Mouse (Mus musculus) limb, embryonic 14.5 days (tissue): ENCODE results near the gene Kazn. TPM values are rescaled to one million over a fixed set of nuclear protein-coding genes. Genes with fewer than 3 reads are reported as not detected.

Source experiments
- ATAC-seq: fragments of 200-750 bp; cut with Nextera tagmentation; 2 replicates; pipeline ENCODE4 v1.8.0; 2017; ENCODE audit warnings: low read depth, moderate number of reproducible peaks, moderate TSS enrichment; ENCODE audit not compliant: low FRiP score
- DNase-seq: peaks from one replicate; pipeline ENCODE4 v3.0.0-alpha.2; 2015; ENCODE audit warnings: low spot score
- H3K27ac ChIP-seq: fragments of 300-500 bp; sonication (generic); replicated peaks from 2 replicates; pipeline ENCODE4 v1.5.1; 2014; ENCODE audit warnings: low read depth, mild to moderate bottlenecking, low read length, moderate library complexity, mixed read lengths
- H3K27me3 ChIP-seq: fragments of 300-500 bp; sonication (generic); 2 replicates; pipeline ENCODE4 v1.6.1; 2014; ENCODE audit warnings: low read length, mixed read lengths; ENCODE audit not compliant: control insufficient read depth, insufficient read depth
- H3K36me3 ChIP-seq: fragments of 300-500 bp; sonication (generic); 2 replicates; pipeline ENCODE4 v1.6.1; 2014; ENCODE audit warnings: mild to moderate bottlenecking, low read length, moderate library complexity, mixed read lengths; ENCODE audit not compliant: control insufficient read depth, insufficient read depth
- H3K4me1 ChIP-seq: fragments of 300-500 bp; sonication (generic); 2 replicates; pipeline ENCODE4 v1.6.1; 2014; ENCODE audit warnings: antibody characterized with exemption, low read length, mixed read lengths; ENCODE audit not compliant: control insufficient read depth, insufficient read depth
- H3K4me2 ChIP-seq: fragments of 300-500 bp; sonication (generic); replicated peaks from 2 replicates; pipeline ENCODE4 v1.6.1; 2014; ENCODE audit warnings: low read depth, mild to moderate bottlenecking, low read length, moderate library complexity; ENCODE audit not compliant: severe bottlenecking
- H3K4me3 ChIP-seq: fragments of 300-500 bp; sonication (generic); replicated peaks from 2 replicates; pipeline ENCODE4 v1.5.1; 2014; ENCODE audit warnings: low read length
- H3K9ac ChIP-seq: fragments of 300-500 bp; sonication (generic); 2 replicates; pipeline ENCODE4 v1.6.1; 2014; ENCODE audit warnings: mild to moderate bottlenecking, low read depth, low read length, moderate library complexity; ENCODE audit not compliant: severe bottlenecking
- H3K9me3 ChIP-seq: fragments of 300-500 bp; sonication (generic); 2 replicates; pipeline ENCODE4 v1.6.1; 2016; ENCODE audit warnings: low read length; ENCODE audit not compliant: control insufficient read depth
- POLR2A ChIP-seq: fragments of 200-500 bp; IDR thresholded peaks from 2 replicates; pipeline ENCODE4 v1.8.0; 2012; ENCODE audit warnings: inconsistent platforms, mild to moderate bottlenecking, moderate library complexity, borderline replicate concordance; ENCODE audit not compliant: insufficient read depth, insufficient read length; ENCODE audit errors: extremely low read depth
- WGBS: fragments of 180-500 bp; shearing (Covaris S2); extraction: QIAGEN DNeasy Blood & Tissue Kit; methylation state at CpG from one replicate; pipeline ENCODE4 v1.1.7; 2014; 5-methylcytosine and 5-hydroxymethylcytosine counted together
- polyA plus RNA-seq, 2 experiments: library from polyadenylated mRNA; depleted of rRNA in 1 of 2; stranded (reverse) in 1 of 2; unstranded in 1 of 2; fragments of >200 nt; fragmentation: Nextera tagmentation in 1 of 2; extraction: Ambion mirVana in 1 of 2; gene quantifications; 2 replicates each; pipeline versions ENCODE4 v1.2.1 to v1.2.3; 2012 to 2014

Gene Kazn
- polyA plus RNA-seq, 2 experiments, result 12.7 to 31.3 TPM

GRCm38 (mm10) chr4:142171788-142172497 is 67.3 kb downstream of the Kazn start:
- peaks cover 4% of the 10 kb centered on the region; the same call in 1 of the 2 replicates for H3K36me3 ChIP-seq
- no peaks in the 10 kb centered on the region for H3K27me3 ChIP-seq
- H3K4me1 ChIP-seq, result peaks cover 26% of the 10 kb centered on the region
- DNase-seq (no peak), ATAC-seq (no peak)
- no peak overlapping the region for H3K9ac ChIP-seq
- H3K27ac ChIP-seq, result no peak overlapping the region
- no peak overlapping the region for H3K4me2 ChIP-seq
- H3K9me3 ChIP-seq, result no peaks in the 10 kb centered on the region
- H3K4me3 ChIP-seq, result no peak overlapping the region
- 77% methylated on average over 7 of the region's 8 CpGs for WGBS
- no peak for TF ChIP-seq POLR2A

GRCm38 (mm10) chr4:142170882-142171768 is 68.1 kb downstream of the Kazn start:
- WGBS, result 52% methylated on average over 18 of the region's 18 CpGs
- ATAC-seq (no peak), DNase-seq (no peak)
- no peak overlapping the region for H3K9ac ChIP-seq
- H3K36me3 ChIP-seq, result peaks cover 4% of the 10 kb centered on the region; the same call in 1 of the 2 replicates
- TF ChIP-seq POLR2A, result no peak
- H3K4me1 ChIP-seq, result peaks cover 26% of the 10 kb centered on the region
- H3K27ac ChIP-seq, result 0 out of 2 replicates have a peak overlapping the region, but pooled peaks have one; percentile 33
- H3K4me2 ChIP-seq, result no peak overlapping the region
- no peak overlapping the region for H3K4me3 ChIP-seq
- H3K27me3 ChIP-seq, result no peaks in the 10 kb centered on the region
- H3K9me3 ChIP-seq, result no peaks in the 10 kb centered on the region

- H3K9me3 ChIP-seq, result no peaks in the 10 kb centered on the region
- ATAC-seq (no peak), DNase-seq (no peak)
- H3K9ac ChIP-seq, result no peak overlapping the region
- H3K36me3 ChIP-seq, result peaks cover 4% of the 10 kb centered on the region; the same call in 1 of the 2 replicates
- H3K4me2 ChIP-seq, result no peak overlapping the region
- H3K4me3 ChIP-seq, result no peak overlapping the region
- H3K27me3 ChIP-seq, result no peaks in the 10 kb centered on the region
- peaks cover 29% of the 10 kb centered on the region for H3K4me1 ChIP-seq
- H3K27ac ChIP-seq, result no peak overlapping the region
- WGBS, result 69% methylated on average over 4 of the region's 4 CpGs
- TF ChIP-seq POLR2A, result no peak
These were observed 69.6 kb downstream of the Kazn start for GRCm38 (mm10) chr4:142169636-142170035.

DNA sequence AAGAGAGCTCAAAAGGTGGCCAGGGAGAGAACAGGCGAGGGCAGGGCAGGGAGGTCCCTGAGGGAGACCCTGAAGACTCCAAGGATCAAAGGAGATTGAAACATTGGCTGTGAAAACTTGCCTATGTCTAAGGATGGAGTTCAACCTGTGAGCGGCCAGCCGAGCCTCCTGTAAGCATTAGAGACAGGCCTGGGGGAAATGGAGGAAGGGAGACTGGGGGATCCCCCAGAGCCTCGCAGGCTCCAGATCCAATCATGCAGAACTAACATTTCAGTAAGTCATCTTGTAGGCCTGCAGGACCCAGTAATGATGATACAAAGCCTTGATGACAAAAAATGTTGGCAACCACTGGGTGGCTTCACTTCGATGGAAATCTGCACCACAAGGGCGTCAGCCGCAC is 70.8 kb downstream of the Kazn start:
- 87% methylated on average over 7 of the region's 7 CpGs for WGBS
- no peak overlapping the region for H3K4me2 ChIP-seq
- peaks cover 22% of the 10 kb centered on the region for H3K4me1 ChIP-seq
- no peak overlapping the region for H3K4me3 ChIP-seq
- no peak overlapping the region for H3K9ac ChIP-seq
- peaks cover 4% of the 10 kb centered on the region; the same call in 1 of the 2 replicates for H3K36me3 ChIP-seq
- H3K27ac ChIP-seq, result no peak overlapping the region
- ATAC-seq (no peak), DNase-seq (no peak)
- no peaks in the 10 kb centered on the region for H3K27me3 ChIP-seq
- H3K9me3 ChIP-seq, result no peaks in the 10 kb centered on the region
- no peak for TF ChIP-seq POLR2A
